Mouse (Mus musculus): ENCODE data around the gene Olfr1428. TPM values are rescaled to one million over a fixed set of nuclear protein-coding genes. Genes with fewer than 3 reads are reported as not detected.
A peak's percentile ranks its signal among the peaks of the same experiment; 100 is the strongest.
"Not testable (repeated sequence)": the region's sequence is repeated elsewhere in the genome, so short reads cannot be mapped to it uniquely, and the experiment has no call there.

The Olfr1428 gene
- not detected in 2 replicates for polyA plus RNA-seq (2015; fragmentation: Nextera tagmentation; extraction: Ambion mirVana)

DNA sequence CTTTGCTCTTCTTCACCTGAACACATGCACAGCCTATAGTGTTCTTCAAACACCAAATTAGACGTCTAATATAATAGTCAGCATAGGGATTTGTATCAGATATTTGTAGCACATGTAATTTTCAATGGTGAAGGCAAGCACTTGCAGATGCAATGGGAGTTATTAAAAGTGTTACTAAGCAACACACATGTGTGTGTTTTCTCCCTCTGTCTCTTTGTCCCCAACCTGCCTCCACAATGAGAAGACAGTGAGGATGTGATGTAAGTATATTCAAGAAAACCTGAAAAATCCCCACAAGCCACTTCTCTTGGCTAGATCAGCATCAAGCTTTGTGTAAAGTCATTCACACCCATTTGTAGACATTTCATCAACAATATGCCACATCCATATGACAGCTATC, at the start of gene Olfr1428:
Olfr1428 (minus strand) TSS at position 101 of the 400 bp plus-strand sequence.
- H3K27ac ChIP-seq (replicated peaks), result no peak within 1 kb of the TSS
- H3K27me3 ChIP-seq, result no peaks in the 10 kb centered on the region
- no peak within 1 kb of the TSS for H3K4me3 ChIP-seq (replicated peaks)
- no peak within 1 kb of the TSS for H3K4me2 ChIP-seq (replicated peaks)
- WGBS, result 64% methylated on average over 1 of the region's 1 CpGs
- no peak for ATAC-seq (ENCODE audit: insufficient number of reproducible peaks, low FRiP score, low TSS enrichment, low read depth)
- no peaks in the 10 kb centered on the region for H3K9me3 ChIP-seq (replicated peaks)
- H3K9ac ChIP-seq, result no peak within 1 kb of the TSS
- no peaks in the 10 kb centered on the region for H3K36me3 ChIP-seq
- H3K4me1 ChIP-seq, result no peaks in the 10 kb centered on the region

- no peak for ATAC-seq (ENCODE audit: insufficient number of reproducible peaks, low FRiP score, low TSS enrichment, low read depth)
- H3K9ac ChIP-seq, result no peak overlapping the region
- no peaks in the 10 kb centered on the region for H3K36me3 ChIP-seq
- H3K4me1 ChIP-seq, result peaks cover 2% of the 10 kb centered on the region; the same call in 1 of the 2 replicates
- H3K9me3 ChIP-seq (replicated peaks), result no peaks in the 10 kb centered on the region
- no peaks in the 10 kb centered on the region for H3K27me3 ChIP-seq
- WGBS, result 72% methylated on average over 3 of the region's 3 CpGs
- H3K4me2 ChIP-seq (replicated peaks), result no peak overlapping the region
- H3K4me3 ChIP-seq (replicated peaks), result no peak overlapping the region
- H3K27ac ChIP-seq (replicated peaks), result 0 out of 2 replicates have a peak overlapping the region, but pooled peaks have one; percentile 11
Measured at GRCm38 (mm10) chr19:12145452-12145851, 29.8 kb upstream of the Olfr1428 start.

DNA sequence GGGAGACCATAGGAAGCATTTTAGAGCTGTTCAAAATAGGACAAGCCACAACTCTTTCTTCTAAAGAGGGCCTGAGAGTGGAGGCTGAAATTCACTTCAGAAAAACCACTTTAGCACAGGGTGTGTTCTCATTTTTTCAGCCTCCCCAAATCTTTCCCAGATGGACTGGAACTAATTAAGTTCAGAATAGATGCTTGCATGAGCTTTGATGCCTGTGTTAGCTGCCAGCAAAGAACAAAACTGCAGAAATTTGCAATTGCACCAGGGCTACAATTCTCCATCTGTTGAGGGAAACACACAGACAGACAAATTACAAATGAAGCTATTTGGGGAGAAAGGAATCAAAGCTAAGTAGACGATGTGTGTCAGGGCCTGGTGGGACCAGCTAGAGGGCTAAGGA, 27.7 kb upstream of the Olfr1428 start:
- Histone ChIP-seq H3K27ac (replicated peaks) (peak overlapping the region; percentile 69), H3K27me3 (no peaks in the 10 kb centered on the region)

DNA sequence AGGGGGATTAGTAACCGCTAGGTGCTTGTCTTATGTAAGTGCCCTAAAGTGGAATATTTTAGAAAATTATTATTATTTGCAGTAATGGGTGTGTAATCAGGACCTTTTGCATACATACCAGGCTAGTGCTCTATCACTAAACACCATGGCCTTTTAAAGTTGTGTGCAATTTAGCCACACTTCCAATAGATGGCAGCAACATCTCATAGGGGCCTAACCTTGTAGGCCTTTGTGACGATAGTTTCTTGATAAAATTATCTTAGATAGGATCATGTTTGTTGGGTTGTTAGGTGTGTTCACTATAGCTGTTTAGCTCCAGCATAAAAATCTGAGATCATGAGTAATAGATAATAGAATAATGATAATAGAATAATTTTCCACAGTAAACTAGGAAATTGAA, 18.6 kb upstream of the Olfr1428 start:
- Histone ChIP-seq H3K36me3 (no peaks in the 10 kb centered on the region), H3K4me2 (replicated peaks) (no peak overlapping the region), H3K9ac (no peak overlapping the region), H3K9me3 (replicated peaks) (no peaks in the 10 kb centered on the region), H3K27ac (replicated peaks) (no peak overlapping the region), H3K27me3 (no peaks in the 10 kb centered on the region), H3K4me3 (replicated peaks) (no peak overlapping the region), H3K4me1 (no peaks in the 10 kb centered on the region)
- 21% methylated on average over 2 of the region's 2 CpGs for WGBS
- ATAC-seq (ENCODE audit: insufficient number of reproducible peaks, low FRiP score, low TSS enrichment, low read depth), result no peak; the same call in 1 of the 2 replicates

More for the DNA sequence above, 27.7 kb upstream of the Olfr1428 start:
- no peaks in the 10 kb centered on the region for H3K9me3 ChIP-seq (replicated peaks)
- ATAC-seq (ENCODE audit: insufficient number of reproducible peaks, low FRiP score, low TSS enrichment, low read depth), result no peak
- H3K9ac ChIP-seq, result no peak overlapping the region
- no peak overlapping the region for H3K4me3 ChIP-seq (replicated peaks)
- H3K4me1 ChIP-seq, result peaks cover 2% of the 10 kb centered on the region; the same call in 1 of the 2 replicates
- H3K4me2 ChIP-seq (replicated peaks), result no peak overlapping the region
- H3K36me3 ChIP-seq, result no peaks in the 10 kb centered on the region
- 32% methylated on average over 1 of the region's 1 CpGs for WGBS

DNA sequence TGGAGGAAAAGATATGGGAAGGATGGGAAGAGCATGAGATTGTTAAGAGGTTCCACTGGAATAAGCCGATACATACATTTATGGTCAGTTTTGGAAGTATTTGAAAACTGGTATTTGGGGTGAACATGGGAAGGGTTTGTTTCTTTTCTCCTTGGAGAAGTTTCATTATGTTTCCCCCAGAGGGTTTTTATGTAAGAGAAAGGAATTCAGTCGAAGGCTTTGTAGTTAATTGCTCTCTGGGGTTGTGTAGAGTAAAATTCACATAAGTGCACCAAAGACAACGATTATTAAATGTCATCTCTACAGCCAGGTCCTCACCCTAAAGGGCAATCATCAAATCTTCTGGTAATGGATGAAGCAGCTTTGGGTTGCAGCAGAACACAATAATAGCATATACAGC, 7.4 kb upstream of the Olfr1428 start, which contains the start of gene Olfr76:
Olfr76 (minus strand) TSS at position 101 of the 400 bp plus-strand sequence.
- ATAC-seq (ENCODE audit: insufficient number of reproducible peaks, low FRiP score, low TSS enrichment, low read depth), result no peak
- H3K27ac ChIP-seq (replicated peaks), result no peak within 1 kb of the TSS
- 59% methylated on average over 3 of the region's 3 CpGs for WGBS
- H3K4me1 ChIP-seq, result no peaks in the 10 kb centered on the region
- H3K36me3 ChIP-seq, result no peaks in the 10 kb centered on the region
- no peaks in the 10 kb centered on the region for H3K27me3 ChIP-seq
- no peaks in the 10 kb centered on the region for H3K9me3 ChIP-seq (replicated peaks)
- no peak within 1 kb of the TSS for H3K9ac ChIP-seq
- no peak within 1 kb of the TSS for H3K4me3 ChIP-seq (replicated peaks)
- no peak within 1 kb of the TSS for H3K4me2 ChIP-seq (replicated peaks)

- Histone ChIP-seq H3K4me2 (replicated peaks) (no peak overlapping the region), H3K27ac (replicated peaks) (no peak overlapping the region), H3K4me3 (replicated peaks) (no peak overlapping the region), H3K9ac (no peak overlapping the region), H3K9me3 (replicated peaks) (no peaks in the 10 kb centered on the region), H3K4me1 (no peaks in the 10 kb centered on the region), H3K27me3 (no peaks in the 10 kb centered on the region), H3K36me3 (no peaks in the 10 kb centered on the region)
- WGBS, result 86% methylated on average over 3 of the region's 3 CpGs
- ATAC-seq (ENCODE audit: insufficient number of reproducible peaks, low FRiP score, low TSS enrichment, low read depth), result no peak
Measured at GRCm38 (mm10) chr19:12116464-12116863, 767 bp upstream of the Olfr1428 start.

DNA sequence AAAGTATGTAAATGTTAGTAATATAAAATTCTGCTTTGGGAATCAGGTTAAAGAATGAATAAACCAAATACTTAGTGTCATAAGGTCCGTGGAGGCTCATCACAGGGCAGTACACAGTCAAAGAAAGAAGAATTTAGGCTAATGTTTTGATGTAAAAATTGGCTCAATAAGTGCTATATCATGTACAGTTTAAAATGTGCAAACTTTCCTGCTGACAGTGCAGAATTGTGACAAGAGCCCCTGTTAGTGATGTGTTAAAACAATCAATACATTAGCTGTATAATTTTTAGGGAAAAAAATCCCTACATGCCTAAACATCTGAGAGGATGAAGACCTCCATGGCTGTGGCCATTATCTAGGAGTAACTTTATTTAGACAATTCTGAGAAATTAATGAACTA, 1.9 kb downstream of the Olfr1428 start:
- Histone ChIP-seq H3K4me1 (no peaks in the 10 kb centered on the region), H3K9ac (no peak overlapping the region), H3K9me3 (replicated peaks) (no peaks in the 10 kb centered on the region), H3K36me3 (no peaks in the 10 kb centered on the region), H3K4me3 (replicated peaks) (no peak overlapping the region), H3K27ac (replicated peaks) (no peak overlapping the region), H3K4me2 (replicated peaks) (no peak overlapping the region), H3K27me3 (no peaks in the 10 kb centered on the region)
- 57% methylated on average over 1 of the region's 1 CpGs for WGBS
- ATAC-seq (ENCODE audit: insufficient number of reproducible peaks, low FRiP score, low TSS enrichment, low read depth), result no peak

DNA sequence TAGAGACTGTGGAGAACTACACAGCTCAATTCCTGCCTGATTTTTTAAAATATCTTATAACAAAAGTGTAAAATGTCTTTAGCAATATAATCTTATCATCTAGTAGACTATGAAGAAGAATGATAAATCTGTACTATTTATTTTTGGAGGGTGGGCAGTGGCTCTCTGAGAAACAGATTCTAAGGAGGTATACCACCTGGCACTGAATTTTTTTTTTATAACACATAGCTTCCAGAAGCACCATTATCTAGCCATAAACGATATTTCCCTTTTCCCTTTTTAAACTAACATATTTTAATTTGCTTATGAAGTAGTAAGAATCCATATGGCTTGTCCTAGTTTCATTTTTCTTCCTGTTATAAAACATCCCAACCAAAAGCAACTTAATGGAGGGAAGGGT, 11.2 kb downstream of the Olfr1428 start:
- Histone ChIP-seq H3K4me3 (replicated peaks) (no peak overlapping the region), H3K4me2 (replicated peaks) (no peak overlapping the region), H3K27ac (replicated peaks) (no peak overlapping the region), H3K36me3 (no peaks in the 10 kb centered on the region), H3K4me1 (no peaks in the 10 kb centered on the region), H3K27me3 (no peaks in the 10 kb centered on the region), H3K9me3 (replicated peaks) (no peaks in the 10 kb centered on the region), H3K9ac (no peak overlapping the region)
- no peak for ATAC-seq (ENCODE audit: insufficient number of reproducible peaks, low FRiP score, low TSS enrichment, low read depth)
- 61% methylated on average over 1 of the region's 1 CpGs for WGBS

GRCm38 (mm10) chr19:12103234-12103633, 12.5 kb downstream of the Olfr1428 start, which contains the start of gene Olfr1427:
Gene Olfr1427 (minus strand): TSS chr19:12103334.
- H3K4me1 ChIP-seq, result no peaks in the 10 kb centered on the region
- WGBS, result 90% methylated on average over 2 of the region's 2 CpGs
- no peaks in the 10 kb centered on the region for H3K9me3 ChIP-seq (replicated peaks)
- no peak within 1 kb of the TSS for H3K4me2 ChIP-seq (replicated peaks)
- no peak for ATAC-seq (ENCODE audit: insufficient number of reproducible peaks, low FRiP score, low TSS enrichment, low read depth)
- H3K4me3 ChIP-seq (replicated peaks), result no peak within 1 kb of the TSS
- H3K27me3 ChIP-seq, result no peaks in the 10 kb centered on the region
- H3K27ac ChIP-seq (replicated peaks), result no peak within 1 kb of the TSS
- H3K9ac ChIP-seq, result no peak within 1 kb of the TSS
- no peaks in the 10 kb centered on the region for H3K36me3 ChIP-seq

DNA sequence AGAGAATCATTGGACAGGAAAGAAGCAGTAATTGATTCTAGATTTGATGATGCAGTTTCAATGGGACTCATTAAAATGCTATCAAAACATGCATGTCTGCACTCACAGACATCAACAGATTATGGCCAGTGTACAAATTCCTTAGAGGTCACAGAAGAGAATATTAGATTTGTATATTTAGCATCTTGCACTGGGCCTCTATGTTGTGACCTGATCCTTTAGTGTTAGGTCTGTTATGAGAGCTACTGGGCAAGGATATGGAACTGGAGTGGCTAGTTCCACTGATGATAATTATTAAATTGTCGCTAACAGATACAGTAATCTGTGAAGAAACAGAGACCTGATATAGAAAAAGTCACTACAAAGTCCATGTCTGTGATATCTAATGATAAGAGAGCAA, 23.8 kb downstream of the Olfr1428 start, which contains the start of gene Olfr1426:
Olfr1426 (minus strand) TSS at position 101 of the 400 bp plus-strand sequence.
- Histone ChIP-seq H3K4me3 (replicated peaks) (no peak within 1 kb of the TSS), H3K4me1 (no peaks in the 10 kb centered on the region), H3K9me3 (replicated peaks) (no peaks in the 10 kb centered on the region), H3K36me3 (no peaks in the 10 kb centered on the region), H3K27ac (replicated peaks) (no peak within 1 kb of the TSS), H3K27me3 (no peaks in the 10 kb centered on the region), H3K4me2 (replicated peaks) (no peak within 1 kb of the TSS), H3K9ac (no peak within 1 kb of the TSS)
- 83% methylated on average over 1 of the region's 1 CpGs for WGBS
- no peak for ATAC-seq (ENCODE audit: insufficient number of reproducible peaks, low FRiP score, low TSS enrichment, low read depth)

- not testable (repeated sequence) for H3K4me1 ChIP-seq; H3K4me2 ChIP-seq (replicated peaks); ATAC-seq (ENCODE audit: insufficient number of reproducible peaks, low FRiP score, low TSS enrichment, low read depth); H3K4me3 ChIP-seq (replicated peaks); H3K9me3 ChIP-seq (replicated peaks); H3K36me3 ChIP-seq; H3K27ac ChIP-seq (replicated peaks); H3K27me3 ChIP-seq; H3K9ac ChIP-seq
- 80% methylated on average over 4 of the region's 4 CpGs for WGBS
Measured at GRCm38 (mm10) chr19:12077631-12078030, 38.1 kb downstream of the Olfr1428 start, which contains the start of gene Olfr1425. Gene Olfr1425 (minus strand): TSS chr19:12077731.

DNA sequence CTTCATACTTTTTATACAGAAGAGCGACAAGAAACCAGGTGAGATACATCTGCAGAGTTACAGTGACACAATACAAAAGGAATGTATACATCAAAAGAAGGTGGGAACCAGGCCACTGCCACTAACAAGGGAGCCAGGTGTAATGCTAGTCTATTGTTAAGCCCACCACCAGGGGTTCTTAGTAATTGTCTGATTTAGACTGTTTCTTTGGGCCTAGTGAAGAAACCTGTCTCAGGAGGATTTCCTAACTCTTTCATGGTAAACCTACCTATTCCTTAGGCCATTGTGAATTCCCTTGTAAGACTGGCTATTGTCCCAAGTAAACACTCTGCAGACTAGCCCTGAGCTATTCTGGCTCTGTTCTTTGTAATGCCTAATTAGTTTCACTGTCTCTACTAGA, 46.2 kb downstream of the Olfr1428 start:
- not testable (repeated sequence) for H3K9me3 ChIP-seq (replicated peaks); H3K4me1 ChIP-seq; H3K4me2 ChIP-seq (replicated peaks); H3K4me3 ChIP-seq (replicated peaks); H3K9ac ChIP-seq; H3K36me3 ChIP-seq; H3K27ac ChIP-seq (replicated peaks); ATAC-seq (ENCODE audit: insufficient number of reproducible peaks, low FRiP score, low TSS enrichment, low read depth); H3K27me3 ChIP-seq
- 79% methylated on average over 1 of the region's 1 CpGs for WGBS

Data from embryonic facial prominence, embryonic 15.5 days (tissue).